Mouse (Mus musculus): Measurements from ENCODE around the gene Olfr969. TPM values are rescaled to one million over a fixed set of nuclear protein-coding genes. Genes with fewer than 3 reads are reported as not detected.
"Not testable (repeated sequence)": the region's sequence is repeated elsewhere in the genome, so short reads cannot be mapped to it uniquely, and the experiment has no call there.

Gene Olfr969
- not detected for total RNA-seq (2022)

- no peak for DNase-seq (ENCODE audit: low spot score in 2 of 2)
Measured at GRCm38 (mm10) chr9:39790558-39790957, at the start of gene Olfr969. Gene Olfr969 (plus strand): TSS chr9:39790945.

- no peak for DNase-seq (ENCODE audit: low spot score in 2 of 2)
Measured at GRCm38 (mm10) chr9:39745949-39746348, 44.8 kb upstream of the Olfr969 start, which contains the start of gene Olfr967. Gene Olfr967 (plus strand): TSS chr9:39746249.

- no peak for DNase-seq (ENCODE audit: low spot score in 2 of 2)
Measured at GRCm38 (mm10) chr9:39746428-39746827, 44.3 kb upstream of the Olfr969 start.

GRCm38 (mm10) chr9:39783153-39783552 is 7.6 kb upstream of the Olfr969 start, which contains the start of gene Olfr968:
Gene Olfr968 (minus strand): TSS chr9:39783253.
- no peak for DNase-seq (ENCODE audit: low spot score in 2 of 2)

GRCm38 (mm10) chr9:39808560-39808959 is 17.8 kb downstream of the Olfr969 start, which contains the start of gene Olfr970:
Gene Olfr970 (plus strand): TSS chr9:39808860.
- DNase-seq (ENCODE audit: low spot score in 2 of 2): no peak

GRCm38 (mm10) chr9:39836576-39836975 is 45.8 kb downstream of the Olfr969 start, which contains the start of gene Olfr971:
Gene Olfr971 (plus strand): TSS chr9:39836876.
- DNase-seq (ENCODE audit: low spot score in 2 of 2): not testable (repeated sequence)

Other genes starting within 250 kb of the Olfr969 start
- not detected for gene Olfr958, start 236.9 kb upstream of the Olfr969 start, total RNA-seq (2022)
- gene Olfr959, start 215.4 kb upstream of the Olfr969 start, total RNA-seq (2022): not detected
- 1 to 10 TPM; 5.4 to 8.3 (median 7.7) TPM for gene AW551984, start 186.5 kb upstream of the Olfr969 start, total RNA-seq (2022)
- not detected for gene Olfr148, start 180.3 kb upstream of the Olfr969 start, total RNA-seq (2022)
- gene Olfr960, start 169.6 kb upstream of the Olfr969 start, total RNA-seq (2022): not detected
- gene Olfr961, start 145.9 kb upstream of the Olfr969 start, total RNA-seq (2022): not detected
- not detected for gene Olfr963, start 123.7 kb upstream of the Olfr969 start, total RNA-seq (2022)
- not detected for gene Olfr149, start 83.8 kb upstream of the Olfr969 start, total RNA-seq (2022)
- not detected for gene Olfr965, start 79.6 kb upstream of the Olfr969 start, total RNA-seq (2022)
- not detected for gene Olfr150, start 60.0 kb upstream of the Olfr969 start, total RNA-seq (2022)
- gene Olfr967, start 44.7 kb upstream of the Olfr969 start, total RNA-seq (2022): not detected
- gene Olfr968, start 7.7 kb upstream of the Olfr969 start, total RNA-seq (2022): not detected
- not detected for gene Olfr970, start 17.9 kb downstream of the Olfr969 start, total RNA-seq (2022)
- gene Olfr971, start 45.9 kb downstream of the Olfr969 start, total RNA-seq (2022): not detected
- gene Olfr972, start 75.5 kb downstream of the Olfr969 start, total RNA-seq (2022): not detected
- not detected for gene Olfr229, start 116.4 kb downstream of the Olfr969 start, total RNA-seq (2022)
- not detected for gene Olfr974, start 146.6 kb downstream of the Olfr969 start, total RNA-seq (2022)
- not detected for gene Olfr975, start 161.1 kb downstream of the Olfr969 start, total RNA-seq (2022)
- not detected for gene Olfr976, start 170.2 kb downstream of the Olfr969 start, total RNA-seq (2022)
- gene Olfr978, start 201.2 kb downstream of the Olfr969 start, total RNA-seq (2022): not detected
- gene Olfr979, start 212.5 kb downstream of the Olfr969 start, total RNA-seq (2022): not detected
- gene Olfr980, start 218.6 kb downstream of the Olfr969 start, total RNA-seq (2022): not detected
- gene Olfr981, start 230.5 kb downstream of the Olfr969 start, total RNA-seq (2022): not detected